Mouse (Mus musculus): ENCODE results near the gene Cdkal1.
A peak's percentile ranks its signal among the peaks of the same experiment; 100 is the strongest.

Cdkal1 gene

GRCm38 (mm10) chr13:29482147-29482863 lies 373.2 kb downstream of the Cdkal1 start:
- DNase-seq: no peak

GRCm38 (mm10) chr13:29476421-29476820 lies 379.1 kb downstream of the Cdkal1 start:
- no peak for DNase-seq

- no peak for DNase-seq
Measured at GRCm38 (mm10) chr13:29474301-29474700, 381.2 kb downstream of the Cdkal1 start.

GRCm38 (mm10) chr13:29473779-29474178 lies 381.7 kb downstream of the Cdkal1 start:
- no peak for DNase-seq

GRCm38 (mm10) chr13:29462271-29462670 lies 393.2 kb downstream of the Cdkal1 start:
- no peak for DNase-seq

- DNase-seq: no peak
Measured at GRCm38 (mm10) chr13:29460741-29461140, 394.7 kb downstream of the Cdkal1 start.

- no peak for DNase-seq
Measured at GRCm38 (mm10) chr13:29458385-29458784, 397.1 kb downstream of the Cdkal1 start.

GRCm38 (mm10) chr13:29437067-29437466 lies 418.4 kb downstream of the Cdkal1 start:
- DNase-seq: no peak

GRCm38 (mm10) chr13:29434726-29435125 lies 420.7 kb downstream of the Cdkal1 start:
- no peak for DNase-seq

GRCm38 (mm10) chr13:29430919-29431318 lies 424.6 kb downstream of the Cdkal1 start:
- DNase-seq: no peak

GRCm38 (mm10) chr13:29429877-29430276 lies 425.6 kb downstream of the Cdkal1 start:
- DNase-seq: no peak

GRCm38 (mm10) chr13:29429196-29429595 lies 426.3 kb downstream of the Cdkal1 start:
- no peak for DNase-seq

GRCm38 (mm10) chr13:29416450-29417136 lies 438.9 kb downstream of the Cdkal1 start:
- DNase-seq: peak; percentile 18

GRCm38 (mm10) chr13:29415967-29416366 lies 439.5 kb downstream of the Cdkal1 start:
- no peak for DNase-seq

- DNase-seq: no peak
Measured at GRCm38 (mm10) chr13:29414878-29415277, 440.6 kb downstream of the Cdkal1 start.

GRCm38 (mm10) chr13:29414470-29414869 lies 441.0 kb downstream of the Cdkal1 start:
- no peak for DNase-seq

- no peak for DNase-seq
Measured at GRCm38 (mm10) chr13:29411176-29411575, 444.3 kb downstream of the Cdkal1 start.

- no peak for DNase-seq
Measured at GRCm38 (mm10) chr13:29407619-29408018, 447.9 kb downstream of the Cdkal1 start.

GRCm38 (mm10) chr13:29405316-29405715 lies 450.2 kb downstream of the Cdkal1 start:
- no peak for DNase-seq

- DNase-seq: no peak
Measured at GRCm38 (mm10) chr13:29403217-29403616, 452.3 kb downstream of the Cdkal1 start.

GRCm38 (mm10) chr13:29402526-29403040 lies 452.9 kb downstream of the Cdkal1 start:
- DNase-seq: no peak

- no peak for DNase-seq
Measured at GRCm38 (mm10) chr13:29399908-29400307, 455.6 kb downstream of the Cdkal1 start.

GRCm38 (mm10) chr13:29398456-29398855 lies 457.0 kb downstream of the Cdkal1 start:
- no peak for DNase-seq

- no peak for DNase-seq
Measured at GRCm38 (mm10) chr13:29395694-29396093, 459.8 kb downstream of the Cdkal1 start.
